ENCODE assay signal across 25 mouse cellular contexts in the genomic region with DNA sequence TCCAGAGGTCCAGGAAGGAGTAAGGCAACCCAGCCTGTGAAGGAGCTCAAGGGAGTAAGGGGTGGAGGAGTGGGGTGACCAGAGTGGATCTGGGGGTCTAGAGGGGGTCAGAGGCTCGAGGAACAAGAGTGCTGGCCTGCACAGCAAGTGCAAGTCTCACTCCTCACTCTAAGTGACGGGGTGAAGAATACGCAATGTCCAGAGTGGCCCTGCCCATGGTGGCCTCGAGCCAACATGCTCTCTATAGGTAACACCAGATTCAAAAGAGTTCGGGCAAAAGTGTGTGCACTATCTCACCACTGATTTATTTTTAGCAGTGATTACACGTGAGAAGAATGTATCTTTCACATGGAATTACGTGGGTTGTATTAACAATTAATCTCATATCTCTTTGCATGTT.
A peak's percentile ranks its signal among the peaks of the same experiment; 100 is the strongest.
DNase-seq lines count a peak whose midpoint lies in the region; ATAC-seq and TF ChIP-seq lines count a peak whose summit lies in the region.
"Had no signal": no experiment of that assay in that cellular context is flagged by ENCODE, and none has a peak within 500 bp of the region (broad histone marks: within the 10 kb centered on the region; RNA-seq: fewer than 3 reads in every experiment).

No protein-coding gene starts in this region.

- peak overlapping the region; percentile 34; the same call in 1 of the 2 replicates for H3K9ac ChIP-seq in heart, embryonic 13.5 days
- H3K9ac ChIP-seq in lung, embryonic 14.5 days: no peak overlapping the region
- no peak overlapping the region for H3K9ac ChIP-seq in intestine, embryonic 14.5 days (ENCODE audit: low read length)
- no peak overlapping the region for H3K9ac ChIP-seq in stomach, embryonic 14.5 days (replicated peaks; ENCODE audit: low read depth, low read length)
- H3K9ac ChIP-seq: embryonic facial prominence, embryonic 13.5 days; forebrain, embryonic 12.5 days; hindbrain, embryonic 15.5 days; kidney, embryonic 15.5 days; limb, embryonic 15.5 days; liver, embryonic 15.5 days had no signal

- 30% methylated on average over 7 of the region's 7 CpGs for WGBS in heart, embryonic 13.5 days
- WGBS in lung, embryonic 14.5 days: 23% methylated on average over 7 of the region's 7 CpGs
- WGBS in intestine, embryonic 14.5 days: 41% methylated on average over 7 of the region's 7 CpGs
- 43% methylated on average over 7 of the region's 7 CpGs for WGBS in stomach, embryonic 14.5 days

- no peak for DNase-seq in heart, postnatal 14 days
- DNase-seq in lung, embryonic 14.5 days: peak; percentile 47
- DNase-seq in lung, postnatal 14 days: no peak
- no peak for DNase-seq in intestine, embryonic 14.5 days (ENCODE audit: low spot score)
- DNase-seq in gastrocnemius, postnatal 25 days: no peak
- no peak for DNase-seq in gastrocnemius, adult 2 months
- DNase-seq: adrenal gland, postnatal 25 days; cerebellum, adult 8-10 months; cerebellum, postnatal 36 days; heart, postnatal 36 days; kidney, adult 11 months; layer of hippocampus, adult 9-11 months; thymus, adult 18-20 months; thymus, postnatal 36 days had no signal

- ATAC-seq in heart, embryonic 13.5 days (ENCODE audit: extremely low read depth, insufficient number of reproducible peaks, low FRiP score, low TSS enrichment): no peak
- ATAC-seq in lung, embryonic 14.5 days (ENCODE audit: insufficient read depth): peak; percentile 42; the same call in 1 of the 2 replicates
- ATAC-seq in intestine, embryonic 14.5 days (replicated peaks; ENCODE audit: low FRiP score, low TSS enrichment, low read depth): peak; percentile 50; the same call in 1 of the 2 replicates
- ATAC-seq in stomach, embryonic 14.5 days (ENCODE audit: insufficient number of reproducible peaks, insufficient read depth, low FRiP score, low read depth): no peak
- ATAC-seq: CD4-positive, CD25-positive, alpha-beta regulatory T cell, adult 4 months had no signal

- H3K4me3 ChIP-seq in heart, embryonic 13.5 days: no peak overlapping the region
- H3K4me3 ChIP-seq in lung, embryonic 14.5 days (ENCODE audit: low read depth, low read length): no peak overlapping the region
- no peak overlapping the region for H3K4me3 ChIP-seq in intestine, embryonic 14.5 days (ENCODE audit: low read depth, low read length)
- no peak overlapping the region for H3K4me3 ChIP-seq in stomach, embryonic 14.5 days (ENCODE audit: low read depth, low read length)
- H3K4me3 ChIP-seq in gastrocnemius, adult 2 months: no peak overlapping the region
- H3K4me3 ChIP-seq: embryonic facial prominence, embryonic 13.5 days; erythroblast, embryonic 14.5 days; forebrain, embryonic 12.5 days; hindbrain, embryonic 15.5 days; kidney, embryonic 15.5 days; limb, embryonic 15.5 days; liver, embryonic 15.5 days; midbrain, embryonic 10.5 days had no signal

- no peaks in the 10 kb centered on the region for H3K9me3 ChIP-seq in heart, embryonic 13.5 days
- H3K9me3 ChIP-seq in lung, embryonic 14.5 days (ENCODE audit: low read depth, low read length): no peaks in the 10 kb centered on the region
- H3K9me3 ChIP-seq in intestine, embryonic 14.5 days (ENCODE audit: control insufficient read depth, low read length): no peaks in the 10 kb centered on the region
- H3K9me3 ChIP-seq in stomach, embryonic 14.5 days (ENCODE audit: control insufficient read depth, low read depth, low read length): no peaks in the 10 kb centered on the region
- H3K9me3 ChIP-seq: embryonic facial prominence, embryonic 13.5 days; forebrain, embryonic 12.5 days; hindbrain, embryonic 15.5 days; kidney, embryonic 15.5 days; limb, embryonic 15.5 days; liver, embryonic 15.5 days; midbrain, embryonic 10.5 days had no signal

- H3K4me1 ChIP-seq in heart, embryonic 13.5 days: peaks cover 28% of the 10 kb centered on the region
- peaks cover 10% of the 10 kb centered on the region for H3K4me1 ChIP-seq in lung, embryonic 14.5 days (ENCODE audit: insufficient read depth)
- peaks cover 15% of the 10 kb centered on the region for H3K4me1 ChIP-seq in intestine, embryonic 14.5 days (replicated peaks; ENCODE audit: control insufficient read depth, insufficient read depth, low read length)
- peaks cover 10% of the 10 kb centered on the region for H3K4me1 ChIP-seq in stomach, embryonic 14.5 days (ENCODE audit: control insufficient read depth, insufficient read depth, low read length)
- H3K4me1 ChIP-seq: hindbrain, embryonic 15.5 days; kidney, embryonic 15.5 days; liver, embryonic 15.5 days had no signal

- peak overlapping the region; percentile 48 for H3K27ac ChIP-seq in heart, embryonic 13.5 days (replicated peaks)
- peak overlapping the region; percentile 69 for H3K27ac ChIP-seq in lung, embryonic 14.5 days (ENCODE audit: low read depth)
- peak overlapping the region; percentile 67 for H3K27ac ChIP-seq in intestine, embryonic 14.5 days (ENCODE audit: low read depth)
- H3K27ac ChIP-seq in stomach, embryonic 14.5 days (ENCODE audit: low read length): no peak overlapping the region
- H3K27ac ChIP-seq in gastrocnemius, adult 2 months: no peak overlapping the region
- H3K27ac ChIP-seq: embryonic facial prominence, embryonic 13.5 days; forebrain, embryonic 12.5 days; hindbrain, embryonic 15.5 days; kidney, embryonic 15.5 days; limb, embryonic 15.5 days; liver, embryonic 15.5 days had no signal

- peak overlapping the region; percentile 48 for H3K4me2 ChIP-seq in heart, embryonic 13.5 days
- peak overlapping the region; percentile 47 for H3K4me2 ChIP-seq in lung, embryonic 14.5 days
- peak overlapping the region; percentile 29 for H3K4me2 ChIP-seq in intestine, embryonic 14.5 days (ENCODE audit: low read length)
- 0 out of 2 replicates have a peak overlapping the region, but pooled peaks have one; percentile 3 for H3K4me2 ChIP-seq in stomach, embryonic 14.5 days (replicated peaks; ENCODE audit: low read depth, low read length)
- H3K4me2 ChIP-seq: embryonic facial prominence, embryonic 13.5 days; forebrain, embryonic 12.5 days; hindbrain, embryonic 15.5 days; kidney, embryonic 15.5 days; limb, embryonic 15.5 days; liver, embryonic 15.5 days had no signal

- intact Hi-C loops in heart, postnatal 14 days (cut with DNase I): no loop called here
- intact Hi-C loops in gastrocnemius, adult 2 months (cut with DNase I): no loop called here

- H3K27me3 ChIP-seq in heart, embryonic 13.5 days (replicated peaks): no peaks in the 10 kb centered on the region
- no peaks in the 10 kb centered on the region for H3K27me3 ChIP-seq in lung, embryonic 14.5 days (ENCODE audit: insufficient read depth, low read length)
- H3K27me3 ChIP-seq in intestine, embryonic 14.5 days (replicated peaks; ENCODE audit: control insufficient read depth, insufficient read depth, low read length): no peaks in the 10 kb centered on the region
- no peaks in the 10 kb centered on the region for H3K27me3 ChIP-seq in stomach, embryonic 14.5 days (ENCODE audit: control insufficient read depth, insufficient read depth, low read length)
- H3K27me3 ChIP-seq: embryonic facial prominence, embryonic 13.5 days; forebrain, embryonic 12.5 days; hindbrain, embryonic 15.5 days; kidney, embryonic 15.5 days; limb, embryonic 15.5 days; liver, embryonic 15.5 days had no signal

- TF ChIP-seq CTCF in lung, embryonic 14.5 days (IDR thresholded peaks at IDR 0.05; ENCODE audit: low read depth): no peak
- TF ChIP-seq CTCF in gastrocnemius, adult 2 months (IDR thresholded peaks at IDR 0.05): no peak

- H3K36me3 ChIP-seq in heart, embryonic 13.5 days: no peaks in the 10 kb centered on the region
- no peaks in the 10 kb centered on the region for H3K36me3 ChIP-seq in lung, embryonic 14.5 days (ENCODE audit: insufficient read depth)
- no peaks in the 10 kb centered on the region for H3K36me3 ChIP-seq in intestine, embryonic 14.5 days (ENCODE audit: control insufficient read depth, insufficient read depth, low read length)
- no peaks in the 10 kb centered on the region for H3K36me3 ChIP-seq in stomach, embryonic 14.5 days (ENCODE audit: control insufficient read depth, insufficient read depth, low read length)
- H3K36me3 ChIP-seq: embryonic facial prominence, embryonic 13.5 days; forebrain, embryonic 12.5 days; hindbrain, embryonic 15.5 days; kidney, embryonic 15.5 days; limb, embryonic 15.5 days; liver, embryonic 15.5 days; midbrain, embryonic 10.5 days had no signal

Comparison
In these comparisons a context has a peak if more than half of its experiments do, and no peak if none do; other contexts are left out.
1. ATAC-seq: peak in lung, embryonic 14.5 days (single experiment) and intestine, embryonic 14.5 days (single experiment); none in heart, embryonic 13.5 days (single experiment) and stomach, embryonic 14.5 days (single experiment).
2. H3K27ac ChIP-seq: peak in heart, embryonic 13.5 days (single experiment), lung, embryonic 14.5 days (single experiment) and intestine, embryonic 14.5 days (single experiment); none in stomach, embryonic 14.5 days (single experiment) and gastrocnemius, adult 2 months (single experiment).
3. Peak in every context shown above with its lines, with median percentiles within 50 percentile points of each other: H3K4me2 ChIP-seq.